Mouse (Mus musculus): ENCODE data around the gene Caprin1. TPM values are rescaled to one million over a fixed set of nuclear protein-coding genes. Genes with fewer than 3 reads are reported as not detected.

Caprin1 gene
- 199 and 202 TPM in 2 replicates for polyA plus RNA-seq (2015; fragmentation: Nextera tagmentation; extraction: Ambion mirVana)

DNA sequence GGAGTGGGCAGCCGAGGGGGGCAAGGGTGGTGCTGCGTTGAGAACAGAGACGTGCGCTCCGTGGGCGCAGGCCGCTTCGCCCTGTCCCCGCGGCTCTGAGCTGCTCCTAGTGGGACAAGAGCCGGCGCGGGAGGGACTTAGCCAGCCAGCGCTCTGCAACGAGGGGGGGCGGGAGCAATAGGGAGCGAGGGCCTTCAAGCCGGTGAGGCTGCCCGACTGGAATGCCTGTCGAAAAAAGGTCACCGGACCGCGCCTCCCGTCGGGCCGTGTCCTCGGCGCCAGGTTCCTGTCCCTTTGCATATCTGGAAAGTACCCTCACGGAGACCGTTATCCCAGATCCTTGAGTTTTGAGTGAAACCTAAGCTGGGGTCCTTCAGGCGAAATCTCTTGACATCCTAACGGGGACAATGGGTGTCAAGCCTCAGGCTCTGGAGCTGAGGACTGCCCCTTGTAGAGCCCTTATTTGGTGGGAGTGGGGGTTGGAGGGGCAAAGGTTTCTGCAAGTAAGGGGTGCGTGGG lies at the start of gene Caprin1:
Gene Caprin1 (minus strand): TSS at position 159 of the 519 bp plus-strand sequence.
- no peaks in the 10 kb centered on the region for H3K27me3 ChIP-seq (replicated peaks)
- peaks cover 23% of the 10 kb centered on the region for H3K4me1 ChIP-seq
- H3K9me3 ChIP-seq: no peaks in the 10 kb centered on the region
- 1% methylated on average over 33 of the region's 33 CpGs for WGBS
- ATAC-seq (ENCODE audit: extremely low read depth, insufficient number of reproducible peaks, low FRiP score, low TSS enrichment): peak; percentile 89
- peak within 1 kb of the TSS; percentile 94 for H3K4me3 ChIP-seq
- H3K4me2 ChIP-seq: peak within 1 kb of the TSS; percentile 84
- peak within 1 kb of the TSS; percentile 100 for H3K9ac ChIP-seq
- peak within 1 kb of the TSS; percentile 100 for H3K27ac ChIP-seq (replicated peaks)
- peaks cover 19% of the 10 kb centered on the region for H3K36me3 ChIP-seq

DNA sequence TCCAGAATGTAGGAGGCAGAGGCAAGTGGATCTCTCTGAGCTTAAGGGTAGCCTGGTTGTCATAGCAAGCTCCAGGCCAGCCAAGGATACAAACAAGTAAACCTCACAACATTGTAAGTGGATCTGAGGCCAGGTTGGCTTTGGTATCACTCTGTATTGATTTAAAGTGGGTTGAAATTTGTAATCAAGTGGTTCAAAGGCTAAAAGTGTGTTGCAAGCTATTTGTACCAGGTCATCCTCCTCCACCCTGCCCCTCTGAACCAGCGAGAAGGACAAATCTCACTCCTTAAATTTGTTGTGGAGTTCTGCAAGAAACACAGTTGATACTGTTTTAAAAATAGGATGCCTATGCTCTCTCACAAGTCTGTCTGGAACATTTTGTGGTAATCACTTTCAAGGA lies 49.4 kb upstream of the Caprin1 start:
- WGBS: 90% methylated on average over 1 of the region's 1 CpGs
- Histone ChIP-seq H3K36me3 (no peaks in the 10 kb centered on the region), H3K27ac (replicated peaks) (no peak overlapping the region), H3K9ac (no peak overlapping the region), H3K4me1 (no peaks in the 10 kb centered on the region), H3K27me3 (replicated peaks) (no peaks in the 10 kb centered on the region), H3K9me3 (peaks cover 3% of the 10 kb centered on the region; the same call in 1 of the 2 replicates), H3K4me2 (no peak overlapping the region), H3K4me3 (no peak overlapping the region)
- ATAC-seq (ENCODE audit: extremely low read depth, insufficient number of reproducible peaks, low FRiP score, low TSS enrichment): no peak

GRCm38 (mm10) chr2:103846271-103846670 lies 48.8 kb upstream of the Caprin1 start:
- Histone ChIP-seq H3K9me3 (peaks cover 3% of the 10 kb centered on the region; the same call in 1 of the 2 replicates), H3K36me3 (no peaks in the 10 kb centered on the region), H3K27me3 (replicated peaks) (no peaks in the 10 kb centered on the region), H3K9ac (no peak overlapping the region), H3K27ac (replicated peaks) (no peak overlapping the region), H3K4me3 (no peak overlapping the region), H3K4me1 (no peaks in the 10 kb centered on the region), H3K4me2 (no peak overlapping the region)
- ATAC-seq (ENCODE audit: extremely low read depth, insufficient number of reproducible peaks, low FRiP score, low TSS enrichment): no peak
- 77% methylated on average over 4 of the region's 4 CpGs for WGBS

GRCm38 (mm10) chr2:103844016-103844415 lies 46.6 kb upstream of the Caprin1 start:
- no peak overlapping the region for H3K9ac ChIP-seq
- H3K27ac ChIP-seq (replicated peaks): no peak overlapping the region
- ATAC-seq (ENCODE audit: extremely low read depth, insufficient number of reproducible peaks, low FRiP score, low TSS enrichment): no peak
- WGBS: 83% methylated on average over 2 of the region's 2 CpGs
- peaks cover 3% of the 10 kb centered on the region; the same call in 1 of the 2 replicates for H3K9me3 ChIP-seq
- H3K27me3 ChIP-seq (replicated peaks): no peaks in the 10 kb centered on the region
- H3K4me3 ChIP-seq: no peak overlapping the region
- H3K4me2 ChIP-seq: no peak overlapping the region
- H3K4me1 ChIP-seq: no peaks in the 10 kb centered on the region
- no peaks in the 10 kb centered on the region for H3K36me3 ChIP-seq

DNA sequence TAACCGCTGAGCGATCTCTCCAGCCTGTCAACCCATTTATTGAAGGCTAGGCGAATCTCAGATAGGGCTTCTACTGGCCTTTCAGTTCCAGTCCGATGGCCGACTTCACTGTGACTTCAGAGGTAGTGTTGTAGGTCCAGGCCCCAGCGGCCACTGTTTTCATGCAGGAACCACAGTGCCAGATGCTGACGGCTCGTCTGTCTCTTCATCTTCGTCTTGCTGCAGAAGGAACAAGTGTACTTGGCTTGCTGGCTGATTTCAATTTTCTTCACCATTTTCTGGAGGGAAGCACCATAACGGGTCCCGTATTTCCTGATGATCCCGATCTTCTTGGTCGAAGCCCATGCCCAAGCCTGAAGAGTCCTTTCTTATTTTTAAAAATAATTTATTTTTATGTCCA lies 45.9 kb upstream of the Caprin1 start:
- Histone ChIP-seq H3K4me3 (no peak overlapping the region), H3K4me1 (no peaks in the 10 kb centered on the region), H3K9me3 (peaks cover 3% of the 10 kb centered on the region; the same call in 1 of the 2 replicates), H3K27me3 (replicated peaks) (no peaks in the 10 kb centered on the region), H3K4me2 (no peak overlapping the region), H3K9ac (no peak overlapping the region), H3K36me3 (no peaks in the 10 kb centered on the region), H3K27ac (replicated peaks) (no peak overlapping the region)
- ATAC-seq (ENCODE audit: extremely low read depth, insufficient number of reproducible peaks, low FRiP score, low TSS enrichment): no peak
- WGBS: 89% methylated on average over 13 of the region's 13 CpGs

DNA sequence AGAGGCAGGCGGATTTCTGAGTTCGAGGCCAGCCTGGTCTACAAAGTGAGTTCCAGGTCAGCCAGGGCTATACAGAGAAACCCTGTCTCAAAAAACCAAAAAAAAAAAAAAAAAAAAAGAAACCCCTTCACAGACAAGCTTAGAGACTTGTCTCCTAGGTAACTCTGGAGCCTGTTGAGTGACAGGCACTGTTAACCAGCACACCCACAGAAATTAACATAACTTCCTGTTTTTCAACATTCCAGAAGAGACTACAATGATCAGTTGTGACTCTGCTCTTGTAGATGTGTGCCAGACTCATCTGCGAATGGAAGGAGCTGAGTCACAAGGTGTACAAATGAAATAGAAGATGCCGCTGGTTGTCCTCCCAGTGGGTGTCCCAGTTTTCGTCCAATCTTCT lies 44.9 kb upstream of the Caprin1 start:
- H3K4me3 ChIP-seq: no peak overlapping the region
- no peak for ATAC-seq (ENCODE audit: extremely low read depth, insufficient number of reproducible peaks, low FRiP score, low TSS enrichment)

DNA sequence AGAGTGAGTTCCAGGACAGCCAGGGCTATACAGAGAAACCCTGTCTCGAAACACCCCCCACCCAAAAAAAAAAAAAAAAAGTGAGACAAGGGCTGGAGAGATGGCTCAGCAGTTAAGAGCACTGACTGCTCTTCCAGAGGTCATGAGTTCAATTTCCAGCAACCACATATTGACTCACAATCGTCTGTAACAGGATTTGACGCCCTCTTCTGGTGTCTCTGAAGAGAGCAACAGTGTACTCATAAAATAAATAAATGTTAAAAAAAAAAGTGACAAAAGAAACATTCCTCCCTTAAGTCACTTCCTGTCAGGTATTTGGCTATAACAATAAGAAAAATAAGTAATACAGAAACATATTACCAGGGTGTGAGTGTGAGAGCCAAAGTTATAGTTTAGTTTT lies 41.0 kb upstream of the Caprin1 start:
- no peaks in the 10 kb centered on the region for H3K27me3 ChIP-seq (replicated peaks)
- WGBS: 44% methylated on average over 3 of the region's 3 CpGs
- ATAC-seq (ENCODE audit: extremely low read depth, insufficient number of reproducible peaks, low FRiP score, low TSS enrichment): no peak
- no peaks in the 10 kb centered on the region for H3K36me3 ChIP-seq
- no peaks in the 10 kb centered on the region for H3K4me1 ChIP-seq
- H3K4me3 ChIP-seq: no peak overlapping the region
- H3K4me2 ChIP-seq: no peak overlapping the region
- H3K9ac ChIP-seq: no peak overlapping the region
- no peak overlapping the region for H3K27ac ChIP-seq (replicated peaks)
- H3K9me3 ChIP-seq: no peaks in the 10 kb centered on the region

More for the DNA sequence above, 44.9 kb upstream of the Caprin1 start:
- Histone ChIP-seq H3K27ac (replicated peaks) (no peak overlapping the region), H3K27me3 (replicated peaks) (no peaks in the 10 kb centered on the region), H3K36me3 (no peaks in the 10 kb centered on the region), H3K4me2 (no peak overlapping the region), H3K9ac (no peak overlapping the region), H3K9me3 (no peaks in the 10 kb centered on the region), H3K4me1 (no peaks in the 10 kb centered on the region)
- WGBS: 70% methylated on average over 5 of the region's 5 CpGs

DNA sequence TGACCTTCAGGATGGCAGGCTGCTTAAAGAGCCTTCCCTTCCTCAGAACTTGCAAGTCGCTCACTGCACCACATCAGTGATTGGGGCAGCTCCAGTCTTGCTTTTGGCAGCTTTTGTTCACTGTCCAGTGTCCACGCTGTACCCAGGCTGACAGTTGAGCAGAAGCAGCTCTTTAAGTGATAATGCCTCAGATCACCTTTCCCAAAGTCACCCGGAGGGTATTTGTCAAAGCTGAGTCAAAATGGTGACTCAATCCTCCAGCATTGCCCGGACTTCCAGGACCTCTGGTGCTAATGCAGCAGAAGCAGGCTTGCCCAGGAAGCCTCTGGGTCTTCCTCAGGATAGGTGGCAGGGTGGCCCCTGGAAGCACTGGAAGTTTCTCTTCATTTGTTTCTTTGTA lies 39.7 kb upstream of the Caprin1 start:
- Histone ChIP-seq H3K4me2 (no peak overlapping the region), H3K4me1 (no peaks in the 10 kb centered on the region), H3K27me3 (replicated peaks) (no peaks in the 10 kb centered on the region), H3K9ac (no peak overlapping the region), H3K4me3 (no peak overlapping the region), H3K36me3 (no peaks in the 10 kb centered on the region), H3K9me3 (no peaks in the 10 kb centered on the region), H3K27ac (replicated peaks) (no peak overlapping the region)
- 52% methylated on average over 4 of the region's 4 CpGs for WGBS
- no peak for ATAC-seq (ENCODE audit: extremely low read depth, insufficient number of reproducible peaks, low FRiP score, low TSS enrichment)

- Histone ChIP-seq H3K36me3 (no peaks in the 10 kb centered on the region), H3K4me3 (no peak overlapping the region), H3K9ac (no peak overlapping the region), H3K4me2 (no peak overlapping the region), H3K27ac (replicated peaks) (no peak overlapping the region), H3K9me3 (no peaks in the 10 kb centered on the region), H3K4me1 (no peaks in the 10 kb centered on the region), H3K27me3 (replicated peaks) (no peaks in the 10 kb centered on the region)
- no peak for ATAC-seq (ENCODE audit: extremely low read depth, insufficient number of reproducible peaks, low FRiP score, low TSS enrichment)
- 67% methylated on average over 11 of the region's 11 CpGs for WGBS
Measured at GRCm38 (mm10) chr2:103835614-103836395, 38.4 kb upstream of the Caprin1 start.

DNA sequence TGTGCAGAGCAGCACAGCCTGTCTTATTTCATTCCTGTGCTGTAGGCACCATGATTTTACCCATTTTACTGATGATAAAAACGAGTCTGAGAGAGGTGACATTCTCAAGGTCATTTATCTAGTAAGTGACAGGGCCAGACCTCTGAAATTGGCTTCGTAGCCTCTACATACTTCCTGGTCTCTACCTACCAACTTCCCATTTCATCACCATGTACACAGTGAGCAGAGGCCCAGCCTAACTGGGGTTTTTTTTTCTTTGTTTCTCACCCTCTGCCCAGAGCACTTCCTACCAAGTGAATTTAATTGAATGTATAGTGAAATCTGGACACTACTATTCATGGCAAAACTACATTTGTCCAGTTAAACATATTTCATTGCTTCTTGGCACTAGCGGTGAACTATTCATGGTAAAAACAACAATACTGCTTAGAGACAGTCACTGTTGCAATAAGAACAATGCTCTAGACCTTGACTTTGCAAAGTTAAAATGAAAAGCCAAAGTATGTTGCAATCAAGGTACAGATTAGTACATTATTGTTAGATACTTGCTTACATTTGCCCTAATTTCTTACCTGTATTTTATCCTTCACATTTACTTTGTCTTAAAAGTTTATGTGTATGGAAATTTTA lies 36.5 kb upstream of the Caprin1 start:
- Histone ChIP-seq H3K4me1 (no peaks in the 10 kb centered on the region), H3K9ac (no peak overlapping the region), H3K27me3 (replicated peaks) (no peaks in the 10 kb centered on the region), H3K27ac (replicated peaks) (no peak overlapping the region), H3K36me3 (no peaks in the 10 kb centered on the region), H3K4me2 (no peak overlapping the region), H3K9me3 (no peaks in the 10 kb centered on the region), H3K4me3 (no peak overlapping the region)
- ATAC-seq (ENCODE audit: extremely low read depth, insufficient number of reproducible peaks, low FRiP score, low TSS enrichment): no peak
- 66% methylated on average over 3 of the region's 3 CpGs for WGBS

GRCm38 (mm10) chr2:103832899-103833298 lies 35.5 kb upstream of the Caprin1 start:
- no peaks in the 10 kb centered on the region for H3K9me3 ChIP-seq
- H3K4me3 ChIP-seq: no peak overlapping the region
- 47% methylated on average over 5 of the region's 5 CpGs for WGBS
- H3K9ac ChIP-seq: no peak overlapping the region
- no peaks in the 10 kb centered on the region for H3K27me3 ChIP-seq (replicated peaks)
- H3K36me3 ChIP-seq: no peaks in the 10 kb centered on the region
- ATAC-seq (ENCODE audit: extremely low read depth, insufficient number of reproducible peaks, low FRiP score, low TSS enrichment): no peak
- H3K4me2 ChIP-seq: no peak overlapping the region
- no peaks in the 10 kb centered on the region for H3K4me1 ChIP-seq
- H3K27ac ChIP-seq (replicated peaks): no peak overlapping the region
